Mouse (Mus musculus) heart, embryonic 12.5 days (tissue): ENCODE measurements around the gene Slc12a4. TPM values are rescaled to one million over a fixed set of nuclear protein-coding genes. Genes with fewer than 3 reads are reported as not detected.
"Not testable (repeated sequence)": the region's sequence is repeated elsewhere in the genome, so short reads cannot be mapped to it uniquely, and the experiment has no call there.

Experiments used
- ATAC-seq: fragments of 200-750 bp; cut with Nextera tagmentation; 2 replicates; pipeline ENCODE4 v1.8.0; 2017; ENCODE audit warnings: moderate TSS enrichment, moderate library complexity; ENCODE audit not compliant: insufficient number of reproducible peaks, low FRiP score
- H3K27ac ChIP-seq: fragments of 300-500 bp; sonication (generic); 2 replicates; pipeline ENCODE4 v1.5.1; 2016; ENCODE audit warnings: mild to moderate bottlenecking, moderate library complexity; ENCODE audit not compliant: poor library complexity, severe bottlenecking
- H3K27me3 ChIP-seq: fragments of 300-500 bp; sonication (generic); replicated peaks from 2 replicates; pipeline ENCODE4 v1.6.1; 2016; ENCODE audit warnings: mild to moderate bottlenecking, moderate library complexity
- H3K36me3 ChIP-seq: fragments of 300-500 bp; sonication (generic); 2 replicates; pipeline ENCODE4 v1.6.1; 2016; ENCODE audit warnings: mild to moderate bottlenecking, moderate library complexity
- H3K4me1 ChIP-seq: fragments of 300-500 bp; sonication (generic); replicated peaks from 2 replicates; pipeline ENCODE4 v1.6.1; 2016; ENCODE audit warnings: mild to moderate bottlenecking
- H3K4me2 ChIP-seq: fragments of 300-500 bp; sonication (generic); 2 replicates; pipeline ENCODE4 v1.6.1; 2016; ENCODE audit warnings: mild to moderate bottlenecking, moderate library complexity
- H3K4me3 ChIP-seq: fragments of 300-500 bp; sonication (generic); 2 replicates; pipeline ENCODE4 v1.5.1; 2016; ENCODE audit warnings: mild to moderate bottlenecking
- H3K9ac ChIP-seq: fragments of 300-500 bp; sonication (generic); 2 replicates; pipeline ENCODE4 v1.6.1; 2016; ENCODE audit warnings: mild to moderate bottlenecking, moderate library complexity
- H3K9me3 ChIP-seq: fragments of 300-500 bp; sonication (generic); replicated peaks from 2 replicates; pipeline ENCODE4 v1.6.1; 2016; ENCODE audit warnings: mild to moderate bottlenecking, moderate library complexity
- WGBS: fragments of 180-500 bp; shearing (Covaris S2); methylation state at CpG from one replicate; pipeline ENCODE4 v1.1.7; 2016; 5-methylcytosine and 5-hydroxymethylcytosine counted together
- polyA plus RNA-seq: library from polyadenylated mRNA; unstranded; fragments of >200 nt; fragmentation: Nextera tagmentation; extraction: Ambion mirVana; gene quantifications from 2 replicates; pipeline ENCODE4 v1.2.1, GENCODE M21; 2016

The Slc12a4 gene
- 57.5 and 58.3 TPM in 2 replicates for polyA plus RNA-seq

GRCm38 (mm10) chr8:105965905-105966341, at the start of gene Slc12a4:
TSS of gene Slc12a4 (minus strand) at chr8:105966097.
- H3K4me1 ChIP-seq: peaks cover 62% of the 10 kb centered on the region
- H3K4me2 ChIP-seq: peak within 1 kb of the TSS; percentile 81
- no peaks in the 10 kb centered on the region for H3K27me3 ChIP-seq
- H3K27ac ChIP-seq: peak within 1 kb of the TSS; percentile 90
- ATAC-seq: peak; percentile 90
- no peaks in the 10 kb centered on the region for H3K9me3 ChIP-seq
- WGBS: under 1% methylated on average over 47 of the region's 47 CpGs
- peak within 1 kb of the TSS; percentile 86 for H3K9ac ChIP-seq
- H3K36me3 ChIP-seq: no peaks in the 10 kb centered on the region
- H3K4me3 ChIP-seq: peak within 1 kb of the TSS; percentile 69

- ATAC-seq, H3K27ac ChIP-seq, H3K27me3 ChIP-seq, H3K9me3 ChIP-seq: not testable (repeated sequence)
- Histone ChIP-seq H3K4me2 (peak overlapping the region; percentile 96), H3K9ac (peak overlapping the region; percentile 90; the same call in 1 of the 2 replicates), H3K4me1 (peaks cover 16% of the 10 kb centered on the region), H3K36me3 (peaks cover 13% of the 10 kb centered on the region; the same call in 1 of the 2 replicates), H3K4me3 (peak overlapping the region; percentile 87)
- 75% methylated on average over 8 of the region's 8 CpGs for WGBS
Observed at GRCm38 (mm10) chr8:106012203-106012602, 46.3 kb upstream of the Slc12a4 start.

GRCm38 (mm10) chr8:106011643-106011986, 45.7 kb upstream of the Slc12a4 start, which contains the start of gene Ddx28:
TSS of gene Ddx28 (minus strand) at chr8:106011882.
- Histone ChIP-seq H3K9ac (peak within 1 kb of the TSS; percentile 90), H3K9me3 (no peaks in the 10 kb centered on the region), H3K4me2 (peak within 1 kb of the TSS; percentile 96), H3K27me3 (no peaks in the 10 kb centered on the region), H3K27ac (peak within 1 kb of the TSS; percentile 40; the same call in 1 of the 2 replicates), H3K4me1 (peaks cover 16% of the 10 kb centered on the region), H3K4me3 (peak within 1 kb of the TSS; percentile 87), H3K36me3 (peaks cover 8% of the 10 kb centered on the region; the same call in 1 of the 2 replicates)
- whole genome bisulfite sequencing: 2% methylated on average over 6 of the region's 6 CpGs
- no peak for ATAC-seq

- H3K9ac ChIP-seq: peak overlapping the region; percentile 90
- WGBS: 1% methylated on average over 74 of the region's 74 CpGs
- peaks cover 16% of the 10 kb centered on the region for H3K4me1 ChIP-seq
- H3K9me3 ChIP-seq: no peaks in the 10 kb centered on the region
- peak; percentile 92 for ATAC-seq
- peak overlapping the region; percentile 96 for H3K4me2 ChIP-seq
- no peaks in the 10 kb centered on the region for H3K27me3 ChIP-seq
- H3K27ac ChIP-seq: peak overlapping the region; percentile 40; the same call in 1 of the 2 replicates
- H3K36me3 ChIP-seq: peaks cover 4% of the 10 kb centered on the region; the same call in 1 of the 2 replicates
- H3K4me3 ChIP-seq: peak overlapping the region; percentile 87
Observed at GRCm38 (mm10) chr8:106010748-106011642, 45.1 kb upstream of the Slc12a4 start.

- not testable (repeated sequence) for H3K27me3 ChIP-seq, ATAC-seq, H3K9me3 ChIP-seq, H3K27ac ChIP-seq, H3K4me3 ChIP-seq, H3K9ac ChIP-seq, H3K36me3 ChIP-seq, H3K4me2 ChIP-seq
- H3K4me1 ChIP-seq: peaks cover 16% of the 10 kb centered on the region
- WGBS: 62% methylated on average over 3 of the region's 3 CpGs
Observed at GRCm38 (mm10) chr8:106007891-106008290, 42.0 kb upstream of the Slc12a4 start.

- H3K4me2 ChIP-seq: no peak overlapping the region
- peaks cover 16% of the 10 kb centered on the region for H3K4me1 ChIP-seq
- H3K9me3 ChIP-seq: no peaks in the 10 kb centered on the region
- WGBS: 69% methylated on average over 3 of the region's 3 CpGs
- ATAC-seq: no peak
- H3K27ac ChIP-seq: no peak overlapping the region
- H3K27me3 ChIP-seq: no peaks in the 10 kb centered on the region
- no peak overlapping the region for H3K9ac ChIP-seq
- no peak overlapping the region for H3K4me3 ChIP-seq
- no peaks in the 10 kb centered on the region for H3K36me3 ChIP-seq
Observed at GRCm38 (mm10) chr8:106007135-106007534, 41.2 kb upstream of the Slc12a4 start.

- 86% methylated on average over 4 of the region's 4 CpGs for WGBS
- Histone ChIP-seq H3K9ac (no peak overlapping the region), H3K27me3 (no peaks in the 10 kb centered on the region), H3K36me3 (no peaks in the 10 kb centered on the region), H3K4me2 (no peak overlapping the region), H3K4me3 (no peak overlapping the region), H3K4me1 (peaks cover 13% of the 10 kb centered on the region), H3K27ac (no peak overlapping the region), H3K9me3 (no peaks in the 10 kb centered on the region)
- no peak for ATAC-seq
Observed at GRCm38 (mm10) chr8:106006413-106006812, 40.5 kb upstream of the Slc12a4 start.

GRCm38 (mm10) chr8:106005875-106006274, 40.0 kb upstream of the Slc12a4 start, which contains the start of gene Dpep2nb:
TSS of gene Dpep2nb (minus strand) at chr8:106005975.
- no peaks in the 10 kb centered on the region for H3K27me3 ChIP-seq
- no peaks in the 10 kb centered on the region for H3K36me3 ChIP-seq
- H3K9me3 ChIP-seq: no peaks in the 10 kb centered on the region
- ATAC-seq: no peak
- H3K4me2 ChIP-seq: no peak within 1 kb of the TSS
- no peak within 1 kb of the TSS for H3K27ac ChIP-seq
- H3K9ac ChIP-seq: no peak within 1 kb of the TSS
- 71% methylated on average over 4 of the region's 4 CpGs for WGBS
- peaks cover 13% of the 10 kb centered on the region for H3K4me1 ChIP-seq
- no peak within 1 kb of the TSS for H3K4me3 ChIP-seq

- peaks cover 2% of the 10 kb centered on the region for H3K4me1 ChIP-seq
- ATAC-seq: no peak
- H3K9me3 ChIP-seq: no peaks in the 10 kb centered on the region
- no peak overlapping the region for H3K4me3 ChIP-seq
- H3K36me3 ChIP-seq: no peaks in the 10 kb centered on the region
- 74% methylated on average over 8 of the region's 8 CpGs for WGBS
- H3K4me2 ChIP-seq: no peak overlapping the region
- no peak overlapping the region for H3K27ac ChIP-seq
- H3K27me3 ChIP-seq: no peaks in the 10 kb centered on the region
- no peak overlapping the region for H3K9ac ChIP-seq
Observed at GRCm38 (mm10) chr8:106004538-106005207, 38.8 kb upstream of the Slc12a4 start.

- Histone ChIP-seq H3K27ac (no peak overlapping the region), H3K4me2 (no peak overlapping the region), H3K9me3 (no peaks in the 10 kb centered on the region), H3K4me3 (no peak overlapping the region), H3K4me1 (no peaks in the 10 kb centered on the region), H3K9ac (no peak overlapping the region), H3K36me3 (no peaks in the 10 kb centered on the region), H3K27me3 (no peaks in the 10 kb centered on the region)
- ATAC-seq: no peak
- WGBS: 70% methylated on average over 4 of the region's 4 CpGs
Observed at GRCm38 (mm10) chr8:106001908-106002307, 36.0 kb upstream of the Slc12a4 start.

- no peak overlapping the region for H3K27ac ChIP-seq
- ATAC-seq: no peak
- H3K4me3 ChIP-seq: no peak overlapping the region
- no peaks in the 10 kb centered on the region for H3K36me3 ChIP-seq
- H3K4me1 ChIP-seq: no peaks in the 10 kb centered on the region
- H3K9me3 ChIP-seq: no peaks in the 10 kb centered on the region
- H3K27me3 ChIP-seq: peaks cover 6% of the 10 kb centered on the region
- WGBS: 78% methylated on average over 2 of the region's 2 CpGs
- no peak overlapping the region for H3K9ac ChIP-seq
- no peak overlapping the region for H3K4me2 ChIP-seq
Observed at GRCm38 (mm10) chr8:105998971-105999370, 33.1 kb upstream of the Slc12a4 start.
